Mouse (Mus musculus): ENCODE results near the gene Nmrk1.
A peak's percentile ranks its signal among the peaks of the same experiment; 100 is the strongest.

The Nmrk1 gene

DNA sequence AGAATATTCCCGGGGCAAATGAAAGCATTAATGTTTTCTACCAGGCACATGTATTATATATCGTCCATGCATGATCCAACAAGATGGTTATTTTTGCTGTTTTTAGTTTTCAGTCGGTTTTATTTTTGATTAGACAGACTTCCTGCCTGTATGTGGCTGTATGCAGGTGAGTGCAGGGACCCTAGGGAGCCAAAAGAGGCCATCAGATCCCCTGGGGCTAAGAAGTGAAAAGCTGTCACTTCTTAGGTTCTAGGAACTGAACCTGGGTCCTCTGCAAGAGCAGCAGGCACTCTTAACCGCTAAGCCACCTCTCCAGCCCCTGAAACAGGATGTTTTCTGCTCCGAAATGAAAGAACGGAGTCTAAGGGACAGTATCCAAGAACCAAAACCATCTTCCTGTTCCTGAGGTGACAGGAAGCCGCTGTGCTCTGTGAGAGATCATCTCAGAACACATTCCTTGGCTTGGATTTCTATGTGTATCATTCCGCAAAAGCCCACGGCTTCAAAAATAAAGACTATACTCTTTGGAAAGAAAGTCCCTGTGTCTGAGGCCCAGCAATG lies 16.0 kb upstream of the Nmrk1 start:
- DNase-seq (ENCODE audit: low read depth, low spot score): no peak

DNA sequence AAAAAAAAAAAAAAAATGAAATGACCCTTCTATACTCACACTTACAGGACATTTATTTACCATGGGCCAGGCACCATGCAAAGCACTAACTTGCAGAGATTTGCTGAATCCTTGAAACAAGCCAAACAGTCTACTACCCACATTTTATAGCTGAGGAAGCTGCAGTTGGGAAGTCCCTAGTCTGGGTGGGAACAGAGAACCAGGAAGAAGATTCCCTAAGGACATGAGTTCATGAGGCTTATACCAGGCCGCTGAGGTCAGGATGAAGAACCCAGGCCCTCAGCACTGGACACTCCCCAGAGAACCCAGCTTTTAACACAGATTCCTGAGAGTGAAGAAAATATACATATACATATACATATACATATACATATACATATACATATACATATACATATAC lies 14.2 kb upstream of the Nmrk1 start:
- no peak for DNase-seq (ENCODE audit: low read depth, low spot score)

DNA sequence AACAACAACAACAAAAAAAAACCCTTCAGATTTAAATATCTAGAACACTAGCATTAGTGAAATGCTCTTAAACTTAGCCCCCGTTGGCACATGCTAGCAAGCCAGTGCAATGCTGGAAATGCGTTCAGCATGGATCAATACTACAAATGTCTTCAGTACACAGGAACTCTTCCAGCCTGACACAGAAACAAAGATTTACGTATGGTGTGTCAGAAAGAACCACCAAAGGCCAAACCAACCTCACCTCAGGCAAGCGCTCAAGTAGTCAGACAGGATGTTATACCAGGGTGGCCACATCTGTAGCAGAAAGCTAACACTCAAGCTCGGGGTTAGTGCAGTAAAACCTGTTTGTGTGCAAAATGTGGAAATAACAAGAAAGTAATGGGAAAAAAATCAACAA lies 12.7 kb upstream of the Nmrk1 start:
- no peak for DNase-seq (ENCODE audit: low read depth, low spot score)

DNA sequence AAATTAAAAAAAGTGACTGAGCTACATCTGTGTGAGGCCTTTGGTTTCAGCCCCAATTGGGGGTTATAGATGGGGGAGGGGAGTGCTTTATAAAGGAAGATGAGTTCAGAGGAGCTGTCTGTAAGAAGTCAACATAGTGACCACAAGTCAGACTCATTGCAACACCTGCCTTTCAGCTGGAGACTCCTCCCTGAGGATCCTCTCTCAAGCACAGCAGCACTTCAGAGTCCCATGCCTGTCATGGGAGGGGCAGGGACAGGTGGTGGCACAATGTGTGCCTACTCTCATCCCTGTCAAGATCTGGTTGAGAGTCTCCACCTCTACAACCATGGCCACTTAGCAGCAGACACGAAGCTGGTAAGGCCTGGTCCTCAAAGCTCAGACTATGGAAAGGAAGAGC lies 12.1 kb upstream of the Nmrk1 start:
- no peak for DNase-seq (ENCODE audit: low read depth, low spot score)

DNA sequence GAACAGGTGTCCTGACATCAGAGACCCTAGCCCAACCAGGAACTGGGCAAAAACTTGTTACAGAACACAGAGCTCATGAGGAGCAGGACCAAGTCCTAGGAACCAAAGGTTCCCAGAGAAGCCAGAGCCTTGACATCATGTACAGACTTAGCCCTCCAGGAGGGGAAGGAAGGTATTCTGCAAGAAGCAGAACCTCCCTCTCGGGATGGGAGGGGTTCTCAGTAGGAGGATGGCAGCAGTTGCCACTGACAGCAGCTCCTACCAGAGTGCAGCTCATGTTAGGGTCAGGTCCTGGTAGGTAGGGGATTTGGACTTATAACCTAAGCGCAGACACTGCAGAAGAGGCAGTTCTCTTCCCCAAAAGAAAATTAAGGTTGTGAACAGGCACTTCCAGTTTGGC lies 7.9 kb upstream of the Nmrk1 start:
- no peak for DNase-seq (ENCODE audit: low read depth, low spot score)

DNA sequence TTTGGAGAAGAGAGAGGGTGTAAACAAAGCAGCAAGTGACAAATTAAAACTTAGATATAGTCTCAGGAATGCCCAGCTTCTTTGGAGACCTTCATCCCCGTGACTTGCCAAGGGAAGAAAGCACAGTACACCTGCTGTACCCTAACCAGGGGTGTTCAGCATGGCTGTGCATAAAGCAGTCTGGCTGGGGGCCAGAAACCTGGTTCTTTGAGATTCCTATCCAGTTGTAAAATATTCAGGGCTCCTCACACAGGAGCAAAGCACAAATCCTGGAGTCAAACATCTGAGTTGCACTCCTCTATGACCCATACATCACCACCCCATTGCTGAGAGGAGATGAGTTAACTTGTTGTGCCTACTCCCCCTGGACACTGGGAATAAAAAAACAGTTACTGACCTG lies 2.2 kb upstream of the Nmrk1 start:
- DNase-seq (ENCODE audit: low read depth, low spot score): no peak

DNA sequence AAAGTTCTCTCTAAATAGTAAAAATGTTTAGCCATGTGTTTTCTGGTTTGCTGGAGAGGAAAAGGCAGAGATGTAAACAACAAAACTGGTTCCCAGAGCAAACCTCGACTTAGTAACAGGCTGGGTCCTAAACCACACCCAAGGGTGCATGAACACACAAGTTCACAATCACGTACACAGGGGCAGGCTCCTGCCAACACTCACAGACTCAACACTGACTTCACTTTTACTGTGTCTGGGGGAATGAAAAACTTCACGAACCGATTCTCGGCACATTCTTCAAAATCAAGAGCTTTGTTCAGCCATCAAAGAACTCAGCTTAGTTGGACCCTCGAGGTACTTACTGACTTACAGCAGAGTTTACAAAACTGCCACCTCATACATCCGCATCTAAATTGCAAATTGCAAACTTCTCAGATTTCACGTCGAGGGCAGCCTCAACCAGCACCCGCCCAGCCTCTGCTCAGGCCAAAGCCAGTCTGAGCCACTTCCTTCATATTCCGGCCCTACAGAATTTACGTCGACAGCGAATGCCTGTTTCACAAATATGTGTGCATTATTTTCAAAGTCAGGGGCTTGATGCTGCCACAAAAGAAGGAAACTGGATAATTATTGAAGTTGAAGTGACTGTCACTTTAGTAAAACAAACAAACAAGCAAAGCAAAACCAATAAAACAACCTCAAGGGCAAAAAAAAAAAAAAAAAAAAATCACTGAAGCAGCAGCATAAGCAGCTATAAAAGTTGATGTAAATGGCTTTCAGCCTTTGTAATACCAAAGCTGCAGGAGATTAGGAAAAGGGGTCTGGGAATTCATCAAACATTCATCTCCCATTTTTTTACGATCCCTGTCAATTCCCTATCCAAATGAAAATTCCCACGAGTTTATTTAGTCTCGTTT lies 1.3 kb upstream of the Nmrk1 start:
- no peak for DNase-seq (ENCODE audit: low read depth, low spot score)

DNA sequence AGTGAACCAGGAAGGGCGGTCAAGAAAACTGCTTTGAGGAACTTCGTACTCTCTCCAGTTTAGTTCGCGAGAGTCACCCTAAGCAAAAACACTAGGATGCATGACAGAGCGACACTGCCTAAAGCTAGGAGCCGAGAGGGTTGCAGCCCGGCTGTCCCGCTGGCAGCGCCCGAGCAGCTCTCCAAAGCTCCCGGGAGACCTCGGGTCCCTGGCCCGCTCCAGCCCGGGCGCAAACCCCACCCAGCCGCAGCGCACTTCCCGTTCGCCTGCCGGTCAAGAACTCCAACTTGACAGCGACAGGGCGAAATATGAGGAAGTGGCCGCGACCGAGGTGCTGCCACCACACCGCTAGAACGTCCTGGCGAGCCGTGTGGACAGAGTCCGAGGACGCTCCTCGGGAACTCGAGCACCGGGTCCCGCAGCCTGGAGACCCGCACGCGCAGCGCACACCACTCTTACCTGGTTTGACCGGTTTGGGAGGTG lies 548 bp upstream of the Nmrk1 start:
- no peak for DNase-seq (ENCODE audit: low read depth, low spot score)

DNA sequence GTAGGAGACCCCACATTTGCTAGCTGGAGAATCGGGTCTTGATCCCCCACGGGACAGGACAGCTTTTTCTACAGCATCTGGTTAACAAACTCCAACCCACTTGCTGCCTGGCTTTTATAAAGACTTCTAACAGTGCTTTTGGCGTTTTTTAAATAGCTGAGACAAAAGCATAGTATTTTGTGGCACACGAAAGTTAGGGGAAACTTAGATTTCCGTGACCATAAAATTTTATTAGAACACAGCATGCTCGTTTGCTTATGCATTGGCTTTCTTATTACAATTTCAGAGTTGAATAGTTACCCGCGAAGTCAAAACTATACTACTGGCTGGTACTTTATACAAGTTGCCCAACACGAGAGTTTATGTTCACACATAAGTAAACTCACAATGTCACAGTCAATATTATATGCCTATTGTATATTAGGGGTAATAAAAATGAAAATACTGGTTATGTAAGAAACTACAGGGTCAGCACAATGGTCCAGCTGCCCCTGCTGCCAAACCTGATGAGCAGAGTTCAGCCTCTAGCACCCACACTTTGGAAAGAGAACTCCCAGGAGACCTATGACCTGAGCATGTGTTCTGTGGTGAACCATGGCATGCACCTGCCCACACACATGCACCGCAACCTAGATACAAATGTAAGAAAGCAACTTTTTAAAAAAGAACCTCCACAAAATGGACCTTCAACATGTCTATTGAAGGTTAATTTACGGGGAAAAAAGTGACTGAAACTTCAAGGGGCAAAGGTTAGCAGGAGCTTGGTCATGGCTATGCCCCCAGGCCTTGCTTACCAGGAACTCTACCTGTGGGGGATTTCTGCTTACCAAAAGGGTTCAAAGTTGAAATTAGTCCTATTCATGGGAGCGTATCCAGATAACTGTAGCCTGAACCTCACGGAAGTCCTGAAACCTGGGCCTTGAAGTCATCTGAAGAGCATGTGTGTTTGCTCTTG lies 758 bp downstream of the Nmrk1 start:
- DNase-seq (ENCODE audit: low read depth, low spot score): no peak

DNA sequence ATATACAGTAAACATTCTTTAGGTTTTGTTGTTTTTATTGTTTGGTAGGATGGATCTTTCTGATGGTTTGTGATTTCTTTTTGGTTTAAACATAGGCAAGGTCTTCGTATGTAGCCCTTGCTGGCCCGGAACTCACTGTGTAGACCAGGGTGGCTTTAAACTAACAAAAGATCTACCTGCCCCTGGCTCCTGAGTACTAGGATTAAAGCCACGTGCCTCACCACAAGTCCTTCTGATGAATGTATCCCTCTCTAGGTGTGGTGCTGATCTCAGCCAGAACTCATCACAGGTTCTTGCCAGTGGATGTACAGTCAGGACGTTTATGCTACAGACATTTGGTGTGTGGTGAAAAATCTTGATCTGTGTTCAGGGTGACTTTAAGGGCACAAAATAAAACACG lies 6.2 kb downstream of the Nmrk1 start:
- no peak for DNase-seq (ENCODE audit: low read depth, low spot score)

DNA sequence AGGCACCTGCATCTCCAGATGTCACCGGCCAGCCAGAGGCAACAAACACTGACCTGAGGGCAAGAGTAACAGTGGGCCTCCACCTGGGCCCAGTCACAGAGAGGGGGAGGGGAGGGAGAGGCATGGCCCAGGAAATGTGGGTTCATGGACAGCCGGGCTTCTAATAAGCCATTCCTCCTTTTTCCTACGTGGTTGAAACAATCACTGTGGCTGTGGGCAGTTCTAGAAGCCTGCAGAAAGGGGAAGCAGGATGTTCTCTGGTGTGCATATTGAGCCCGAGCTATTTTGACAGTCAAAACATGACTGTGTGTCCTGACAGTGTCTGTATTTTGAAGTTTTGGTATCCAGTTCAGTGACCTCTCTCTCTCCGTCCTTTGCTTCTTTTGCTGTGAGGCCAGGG lies 7.2 kb downstream of the Nmrk1 start:
- DNase-seq (ENCODE audit: low read depth, low spot score): no peak

DNA sequence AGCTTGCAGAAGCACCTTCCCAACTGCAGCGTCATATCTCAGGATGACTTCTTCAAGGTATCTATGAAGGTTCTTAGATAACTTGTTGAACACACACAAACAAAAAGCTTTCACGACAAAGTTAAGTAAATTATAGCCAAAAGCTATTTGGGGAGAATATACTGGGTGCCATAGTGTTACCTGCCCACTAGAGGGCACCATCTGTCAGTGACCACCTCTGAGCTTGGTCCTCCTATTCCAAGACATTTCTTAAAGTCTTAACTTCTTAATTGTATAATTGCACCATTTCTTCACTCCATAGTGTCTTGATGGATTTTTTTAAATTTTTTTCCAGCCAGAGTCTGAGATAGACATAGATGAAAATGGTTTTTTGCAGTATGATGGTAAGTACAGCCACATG lies 7.8 kb downstream of the Nmrk1 start:
- DNase-seq (ENCODE audit: low read depth, low spot score): peak; percentile 35

DNA sequence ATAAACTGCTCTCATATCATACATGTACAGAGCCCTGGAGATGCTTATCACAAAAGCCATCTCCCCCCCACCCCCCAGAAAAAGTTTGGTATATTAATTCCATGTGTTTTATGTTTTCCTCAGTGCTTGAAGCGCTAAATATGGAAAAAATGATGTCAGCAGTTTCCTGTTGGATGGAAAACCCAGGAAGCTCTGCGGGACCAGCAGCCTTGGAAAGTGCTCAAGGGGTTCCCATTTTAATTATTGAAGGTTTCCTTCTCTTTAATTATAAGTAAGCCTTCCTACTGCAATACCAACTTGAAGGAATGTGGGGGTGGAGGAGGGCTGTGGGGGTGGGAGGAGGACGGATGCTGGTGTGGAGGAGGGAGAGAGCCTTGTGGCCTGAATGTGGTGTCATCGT lies 9.3 kb downstream of the Nmrk1 start:
- DNase-seq (ENCODE audit: low read depth, low spot score): no peak

DNA sequence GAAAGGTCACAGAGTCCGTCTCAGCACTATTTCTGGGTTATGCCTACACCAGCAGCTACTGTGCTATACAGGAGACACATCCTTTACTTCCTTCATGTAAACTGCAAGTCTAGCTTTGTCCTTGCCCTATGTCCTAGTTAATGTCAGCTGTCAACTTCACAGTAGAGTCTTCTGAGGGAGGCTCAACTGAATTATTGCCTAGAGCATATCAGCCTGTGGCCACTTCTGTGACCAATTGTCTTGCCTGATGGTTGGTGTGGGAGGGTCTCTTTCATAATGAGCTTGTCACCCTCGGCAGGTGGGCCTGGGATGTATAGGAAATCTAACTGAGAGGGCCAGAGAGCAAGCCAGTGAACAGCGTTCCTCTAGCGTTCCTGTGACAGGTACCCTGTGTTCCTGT lies 11.7 kb downstream of the Nmrk1 start:
- DNase-seq (ENCODE audit: low read depth, low spot score): no peak

DNA sequence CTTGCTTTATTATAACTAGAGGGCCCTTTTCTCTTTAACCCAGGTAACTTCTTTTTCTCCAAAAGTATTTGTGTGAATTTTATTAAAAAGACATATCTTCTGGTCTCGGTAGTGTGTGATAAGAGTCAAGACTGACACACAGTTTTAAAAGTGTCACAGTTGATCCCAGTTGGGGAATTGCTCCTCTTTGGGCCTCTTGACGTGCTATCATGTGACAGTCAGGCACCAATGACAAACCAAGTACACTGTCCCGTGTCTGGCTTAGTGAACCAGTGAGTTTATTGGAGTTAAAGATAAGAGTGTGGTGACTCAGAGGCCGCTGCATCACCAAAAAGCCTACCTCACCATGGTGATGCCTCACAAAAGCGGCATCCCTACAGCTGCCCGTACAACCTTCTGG lies 12.3 kb downstream of the Nmrk1 start:
- DNase-seq (ENCODE audit: low read depth, low spot score): no peak

DNA sequence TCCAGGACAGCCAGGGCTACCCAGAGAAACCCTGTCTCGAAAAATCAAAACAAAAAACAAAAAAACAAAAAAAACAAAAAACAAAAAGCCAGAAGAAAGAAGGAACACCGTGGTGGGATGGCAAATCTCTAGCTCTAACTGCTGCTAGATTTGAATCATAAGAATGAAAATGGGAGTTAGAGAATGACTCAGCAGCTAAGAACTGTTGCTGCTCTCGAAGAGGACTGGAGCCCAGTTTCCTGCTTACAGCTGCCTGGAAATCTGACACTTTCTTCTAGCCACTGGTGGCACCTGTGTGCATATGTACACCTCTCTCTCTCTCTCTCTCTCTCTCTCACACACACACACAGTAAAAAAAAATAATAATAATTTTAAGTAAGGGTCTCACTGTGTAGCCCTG lies 14.6 kb downstream of the Nmrk1 start:
- DNase-seq (ENCODE audit: low read depth, low spot score): no peak

DNA sequence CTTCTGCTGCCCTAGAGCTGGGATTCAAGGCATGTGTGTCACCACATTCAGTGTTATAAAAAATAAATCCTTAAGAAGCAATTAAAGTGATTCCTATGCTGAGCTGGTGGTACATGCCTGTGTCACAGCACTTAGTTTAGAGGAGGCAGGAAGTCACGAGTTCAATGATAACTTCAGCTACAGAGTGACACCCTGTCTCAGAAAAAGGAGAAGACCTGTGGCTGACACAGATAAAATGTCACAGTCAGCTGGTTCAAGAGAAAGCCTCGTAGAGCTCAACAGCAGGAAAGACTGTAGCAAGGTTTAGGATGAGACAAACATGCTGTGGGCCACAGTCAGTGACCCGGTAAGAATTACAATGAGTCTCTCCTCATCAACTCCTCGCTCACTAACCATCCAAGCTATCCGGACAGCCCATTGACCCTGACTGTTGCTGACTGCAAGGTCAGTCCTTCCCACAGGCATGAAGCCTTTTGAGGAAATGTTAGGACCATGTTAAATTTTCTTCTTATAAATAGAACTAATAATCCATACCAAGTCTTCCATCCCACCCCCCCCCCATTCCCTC lies 15.2 kb downstream of the Nmrk1 start:
- no peak for DNase-seq (ENCODE audit: low read depth, low spot score)

DNA sequence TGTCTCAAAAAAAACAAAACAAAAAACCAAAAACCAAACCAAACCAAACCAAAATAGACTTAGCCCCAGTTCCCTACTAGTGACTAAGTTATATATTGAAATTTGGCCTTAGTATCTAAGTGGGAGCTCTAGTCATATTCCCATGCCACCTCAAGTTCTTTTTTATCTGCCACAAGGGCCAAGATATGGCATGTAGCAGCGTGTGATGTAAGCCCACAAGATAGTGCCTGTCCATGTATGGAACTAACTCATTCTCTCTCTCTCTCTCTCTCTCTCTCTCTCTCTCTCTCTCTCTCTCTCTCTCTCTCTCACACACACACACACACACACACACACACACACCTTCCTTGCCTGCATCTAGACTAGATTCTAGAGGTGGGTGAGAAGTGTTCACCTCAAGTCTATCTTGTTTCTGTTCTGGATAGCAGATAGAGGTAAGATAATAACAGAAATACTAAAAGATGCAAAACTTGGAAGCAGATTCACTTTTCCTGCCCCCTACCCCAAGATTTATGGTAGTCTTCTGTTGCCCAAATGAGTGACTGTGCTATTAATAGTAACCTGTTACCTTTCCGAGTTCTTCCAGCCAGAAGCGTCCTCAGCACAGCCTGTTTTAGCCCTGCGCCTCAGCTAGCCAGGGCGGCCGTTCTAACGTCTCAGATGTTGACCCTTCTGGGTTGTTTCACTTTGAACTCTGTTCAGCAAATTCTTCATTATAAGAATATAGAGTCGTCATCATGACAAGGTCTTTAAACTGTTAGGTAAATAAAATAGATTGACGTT lies 16.2 kb downstream of the Nmrk1 start:
- no peak for DNase-seq (ENCODE audit: low read depth, low spot score)

DNA sequence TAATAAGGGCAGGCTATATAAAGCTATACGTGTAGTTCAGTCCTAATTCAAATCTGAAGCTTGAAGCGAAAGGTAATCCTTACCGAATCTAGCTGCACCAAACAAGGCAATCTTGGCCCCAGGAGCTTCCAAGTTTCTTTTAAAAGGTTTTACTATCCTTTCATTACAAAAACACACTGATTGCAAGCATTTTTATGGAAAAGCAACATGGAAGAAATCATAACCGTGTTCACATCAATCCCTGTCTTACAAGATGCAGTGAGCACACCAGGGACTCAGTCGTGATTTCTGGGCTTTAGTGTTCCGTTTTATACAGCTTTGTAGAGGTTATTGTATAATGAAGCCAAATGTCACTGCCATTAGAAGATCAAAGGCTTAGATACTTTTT lies 16.8 kb downstream of the Nmrk1 start:
- DNase-seq (ENCODE audit: low read depth, low spot score): no peak

DNA sequence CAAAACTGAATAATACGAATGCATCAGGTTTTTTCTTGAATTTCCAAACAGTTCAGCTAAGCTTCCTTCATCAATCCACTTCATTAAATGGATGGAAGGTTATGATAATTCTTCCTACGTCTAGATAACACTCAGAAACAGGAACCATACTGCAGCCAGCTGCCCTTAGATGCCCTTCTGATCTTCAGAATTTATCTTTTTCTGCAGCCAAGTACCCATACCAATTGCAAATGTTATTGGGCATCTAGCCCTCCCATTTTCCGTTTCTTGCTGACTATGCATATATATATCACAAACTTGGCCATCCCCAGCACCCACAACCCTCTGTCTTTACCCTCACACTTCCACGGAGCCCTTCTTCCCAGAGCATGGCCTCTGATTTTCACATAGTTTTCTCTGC lies 18.2 kb downstream of the Nmrk1 start:
- no peak for DNase-seq (ENCODE audit: low read depth, low spot score)

DNA sequence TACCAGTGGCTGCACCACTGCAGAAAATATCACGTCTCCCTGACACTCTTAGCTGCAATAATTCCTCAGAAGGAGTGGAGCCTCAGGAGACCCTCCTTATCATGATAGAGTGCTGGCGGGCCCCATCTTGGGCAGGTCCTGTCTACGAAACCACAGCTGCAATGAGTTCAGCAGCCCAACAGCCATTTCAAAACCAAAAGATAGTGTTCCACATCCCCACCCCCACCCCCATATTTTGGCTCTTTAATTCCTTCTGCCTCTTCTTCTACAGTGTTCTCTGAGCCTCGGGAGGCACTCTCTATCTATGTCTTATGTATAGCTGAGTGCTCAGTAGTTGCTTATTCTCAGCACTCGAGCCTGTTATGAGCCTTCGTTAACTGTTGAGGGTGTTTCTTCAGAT lies 18.7 kb downstream of the Nmrk1 start:
- no peak for DNase-seq (ENCODE audit: low read depth, low spot score)
